Mouse (Mus musculus) layer of hippocampus, adult 8-10 months (tissue): ENCODE measurements around the gene Samhd1. TPM values are rescaled to one million over a fixed set of nuclear protein-coding genes. Genes with fewer than 3 reads are reported as not detected.
A peak's percentile ranks its signal among the peaks of the same experiment; 100 is the strongest.

Source experiments
- DNase-seq, 2 experiments: peaks; one replicate each; pipeline ENCODE4 v3.0.0; 2022; ENCODE audit warnings: low spot score in 2 of 2
- total RNA-seq, 4 experiments: library from RNA; stranded (reverse); gene quantifications; 2 replicates each; pipeline ENCODE4 v1.2.4; 2022

Gene Samhd1
- total RNA-seq, 4 experiments from 2014 or later, result 15.7 to 19.7 (median 18.4) TPM

- DNase-seq, result no peak
Measured at GRCm38 (mm10) chr2:157054297-157054696, 80.8 kb downstream of the Samhd1 start.

GRCm38 (mm10) chr2:157053787-157054186 is 81.3 kb downstream of the Samhd1 start:
- no peak for DNase-seq

- no peak for DNase-seq
Measured at GRCm38 (mm10) chr2:157053124-157053523, 81.9 kb downstream of the Samhd1 start.

- no peak for DNase-seq
Measured at GRCm38 (mm10) chr2:157052448-157052847, 82.6 kb downstream of the Samhd1 start.

GRCm38 (mm10) chr2:157049831-157050243 is 85.2 kb downstream of the Samhd1 start:
- peak; percentile 61 to 73 for DNase-seq

- DNase-seq, result peak; percentile 76 to 82
Measured at GRCm38 (mm10) chr2:157048395-157049181, 86.5 kb downstream of the Samhd1 start.

Other genes with a start within 250 kb of the Samhd1 start
- under 1 TPM; 0.30 to 0.70 (median 0.41) TPM for gene Sla2, start 248.1 kb downstream of the Samhd1 start, total RNA-seq
- gene Ndrg3, start 143.2 kb downstream of the Samhd1 start, total RNA-seq, result 100 to 1,000 TPM; 385 to 449 (median 420) TPM
- gene Dsn1, start 128.1 kb downstream of the Samhd1 start, total RNA-seq, result 1 to 10 TPM; 4.5 to 6.3 (median 5.3) TPM
- 10 to 100 TPM; 30.9 to 38.3 (median 34.4) TPM for gene Soga1, start 56.0 kb downstream of the Samhd1 start, total RNA-seq
- gene Tldc2, start 48.2 kb downstream of the Samhd1 start, total RNA-seq, result not detected
- gene Rbl1, start 69.3 kb upstream of the Samhd1 start, total RNA-seq, result 1 to 10 TPM; 1.5 to 2.3 (median 1.7) TPM
- gene Rpn2, start 143.8 kb upstream of the Samhd1 start, total RNA-seq, result 100 to 1,000 TPM; 150 to 156 (median 153) TPM
- 1 to 10 TPM in 3 of 4 experiments, under 1 TPM in 1; 0.93 to 2.1 (median 1.2) TPM for gene Mroh8, start 144.3 kb upstream of the Samhd1 start, total RNA-seq
- not detected for gene Ghrh, start 212.2 kb upstream of the Samhd1 start, total RNA-seq
- gene Manbal, start 232.3 kb upstream of the Samhd1 start, total RNA-seq, result 10 to 100 TPM; 53.4 to 60.4 (median 58.8) TPM